Mouse (Mus musculus) cortical plate, adult 2 months (tissue): ENCODE data around the gene Cideb. TPM values are rescaled to one million over a fixed set of nuclear protein-coding genes. Genes with fewer than 3 reads are reported as not detected.

Experiments
- H3K27ac ChIP-seq: fragments of 200-500 bp; 2 replicates; pipeline ENCODE4 v1.5.1; 2012; ENCODE audit warnings: low read length, control low read depth, inconsistent platforms; ENCODE audit not compliant: insufficient read depth
- H3K4me1 ChIP-seq: fragments of 200-500 bp; 2 replicates; pipeline ENCODE4 v1.6.1; 2011; ENCODE audit warnings: low read length; ENCODE audit not compliant: control insufficient read depth, insufficient read depth
- H3K4me3 ChIP-seq: fragments of 200-500 bp; 2 replicates; pipeline ENCODE4 v1.5.1; 2011; ENCODE audit warnings: mild to moderate bottlenecking, low read length, control low read depth; ENCODE audit not compliant: insufficient read depth
- CTCF ChIP-seq: fragments of 200-500 bp; IDR thresholded peaks from 2 replicates; pipeline ENCODE4 v1.5.1; 2011; ENCODE audit warnings: mild to moderate bottlenecking, control low read depth, low read length; ENCODE audit not compliant: insufficient read depth; ENCODE audit errors: extremely low read depth
- POLR2A ChIP-seq: fragments of 200-500 bp; IDR thresholded peaks from 2 replicates; pipeline ENCODE4 v1.6.1; 2011; ENCODE audit warnings: mild to moderate bottlenecking, low read length, control low read depth; ENCODE audit not compliant: insufficient read depth; ENCODE audit errors: extremely low read depth
- polyA plus RNA-seq: library from polyadenylated mRNA; depleted of rRNA; stranded (reverse); fragments of >200 nt; gene quantifications from 2 replicates; pipeline ENCODE4 v1.2.3, GENCODE M21; 2012

The Cideb gene
- polyA plus RNA-seq, 1 experiment, result 18.2 TPM

GRCm38 (mm10) chr14:55745180-55745860, 12.9 kb downstream of the Cideb start, which contains the start of the genes Dhrs1 and Nop9:
TSS of gene Dhrs1 (minus strand) at chr14:55745690.
TSS of gene Nop9 (plus strand) at chr14:55745693.
- Histone ChIP-seq H3K27ac (no peak within 1 kb of the TSS), H3K4me3 (peak within 1 kb of the TSS; percentile 65)
- peak; percentile 57; the same call in 1 of the 2 replicates for TF ChIP-seq POLR2A
- TF ChIP-seq CTCF, result no peak

DNA sequence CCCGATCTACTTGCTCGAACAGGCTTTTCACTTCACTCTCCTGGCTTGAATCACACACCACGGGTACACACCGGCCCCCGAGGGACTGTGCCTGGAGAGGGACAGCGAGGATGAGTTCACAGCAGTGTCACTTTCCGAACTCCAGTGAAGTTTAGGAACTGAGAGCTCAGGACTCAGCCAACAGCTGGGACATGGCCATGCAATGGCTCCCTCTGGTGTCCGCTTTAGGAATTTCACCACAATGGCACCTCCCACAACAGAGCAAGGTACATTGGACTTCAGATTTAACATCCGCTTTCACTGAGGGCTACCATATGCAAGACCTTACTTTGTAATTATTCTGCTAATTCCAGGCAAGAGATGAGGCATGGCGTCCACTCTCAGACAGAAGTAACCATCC, 14.5 kb downstream of the Cideb start:
- Histone ChIP-seq H3K27ac (no peak overlapping the region), H3K4me3 (peak overlapping the region; percentile 0; the same call in 1 of the 2 replicates), H3K4me1 (peaks cover 2% of the 10 kb centered on the region; the same call in 1 of the 2 replicates)
- TF ChIP-seq CTCF (peak; percentile 97), POLR2A (no peak)

More at GRCm38 (mm10) chr14:55745180-55745860, 12.9 kb downstream of the Cideb start, which contains the start of the genes Dhrs1 and Nop9:
- H3K4me1 ChIP-seq, result peaks cover 2% of the 10 kb centered on the region; the same call in 1 of the 2 replicates

- Histone ChIP-seq H3K27ac (no peak overlapping the region), H3K4me1 (no peaks in the 10 kb centered on the region), H3K4me3 (no peak overlapping the region)
- TF ChIP-seq CTCF (no peak), POLR2A (no peak)
Observed at GRCm38 (mm10) chr14:55737086-55737687, 21.1 kb downstream of the Cideb start.

- TF ChIP-seq CTCF, result no peak
- TF ChIP-seq POLR2A, result no peak
- Histone ChIP-seq H3K27ac (no peak overlapping the region), H3K4me1 (peaks cover 1% of the 10 kb centered on the region; the same call in 1 of the 2 replicates), H3K4me3 (no peak overlapping the region)
Observed at GRCm38 (mm10) chr14:55735758-55736157, 22.5 kb downstream of the Cideb start.

DNA sequence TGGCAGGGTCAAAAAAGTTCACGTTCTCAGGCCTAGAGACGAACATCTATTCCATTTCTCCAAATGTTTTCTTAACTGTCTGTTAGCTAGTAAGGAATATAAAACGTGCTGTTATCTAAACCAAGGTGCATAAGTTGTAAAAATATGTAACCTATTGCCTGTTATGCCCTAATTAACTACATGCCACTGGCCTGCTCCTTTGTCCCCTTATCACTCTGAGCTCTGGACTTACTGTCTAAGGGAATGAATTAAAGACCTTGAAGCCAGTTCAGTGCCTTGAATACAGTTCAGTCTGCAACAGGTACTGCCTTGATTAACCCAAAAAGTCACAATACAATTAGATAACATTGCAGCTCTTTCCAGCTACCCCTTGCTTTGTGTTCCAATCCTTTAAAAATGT, 22.9 kb downstream of the Cideb start:
- H3K27ac ChIP-seq, result no peak overlapping the region
- TF ChIP-seq POLR2A (no peak), CTCF (no peak)
- no peak overlapping the region for H3K4me3 ChIP-seq
- H3K4me1 ChIP-seq, result peaks cover 2% of the 10 kb centered on the region; the same call in 1 of the 2 replicates

- H3K4me1 ChIP-seq, result peaks cover 2% of the 10 kb centered on the region; the same call in 1 of the 2 replicates
- no peak for TF ChIP-seq POLR2A
- no peak for TF ChIP-seq CTCF
- no peak overlapping the region for H3K4me3 ChIP-seq
- no peak overlapping the region for H3K27ac ChIP-seq
Observed at GRCm38 (mm10) chr14:55734869-55735268, 23.4 kb downstream of the Cideb start.

GRCm38 (mm10) chr14:55733889-55734288, 24.4 kb downstream of the Cideb start:
- H3K4me1 ChIP-seq, result peaks cover 2% of the 10 kb centered on the region; the same call in 1 of the 2 replicates
- H3K4me3 ChIP-seq, result no peak overlapping the region
- TF ChIP-seq CTCF (no peak), POLR2A (no peak)
- no peak overlapping the region for H3K27ac ChIP-seq

DNA sequence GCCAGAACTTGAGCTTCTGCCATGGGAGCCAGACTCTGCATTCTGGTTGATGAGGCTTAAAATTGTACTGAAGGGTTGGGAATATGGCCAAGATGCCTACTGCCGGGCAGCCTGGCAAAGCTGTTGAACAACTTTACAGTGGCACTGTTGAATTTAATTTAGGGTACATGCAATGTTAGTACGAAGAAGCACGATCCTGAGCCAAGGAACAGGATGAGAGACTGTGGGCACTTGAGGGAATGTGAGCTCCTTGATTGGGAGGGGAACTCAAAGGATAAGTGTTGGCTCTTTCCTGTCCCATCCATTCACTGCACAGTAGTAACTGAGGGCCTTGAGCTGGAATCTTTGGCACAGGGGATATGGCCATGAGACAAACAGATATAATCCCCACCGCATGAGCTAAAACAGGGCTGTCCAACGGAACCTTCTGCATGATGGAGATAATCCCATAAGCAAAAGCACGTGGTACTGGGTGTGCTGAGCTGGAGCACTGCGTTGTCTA, 27.7 kb downstream of the Cideb start:
- H3K27ac ChIP-seq, result no peak overlapping the region
- H3K4me3 ChIP-seq, result no peak overlapping the region
- TF ChIP-seq POLR2A, result no peak
- TF ChIP-seq CTCF, result no peak
- peaks cover 2% of the 10 kb centered on the region; the same call in 1 of the 2 replicates for H3K4me1 ChIP-seq

- peak overlapping the region; percentile 28; the same call in 1 of the 2 replicates for H3K27ac ChIP-seq
Observed at GRCm38 (mm10) chr14:55730116-55730515, 28.1 kb downstream of the Cideb start.

More at GRCm38 (mm10) chr14:55730116-55730515, 28.1 kb downstream of the Cideb start:
- H3K4me1 ChIP-seq, result peaks cover 2% of the 10 kb centered on the region; the same call in 1 of the 2 replicates
- H3K4me3 ChIP-seq, result no peak overlapping the region
- TF ChIP-seq POLR2A (no peak), CTCF (no peak)
